Mouse (Mus musculus) embryo, embryonic 11.5 days (tissue): ENCODE results near the gene Hey2.

Source experiments
- DNase-seq: peaks from one replicate; pipeline ENCODE4 v3.0.0-alpha.2; 2012; ENCODE audit warnings: low read depth, low spot score

The Hey2 gene

GRCm38 (mm10) chr10:30791016-30791415 is 51.6 kb downstream of the Hey2 start:
- DNase-seq, result no peak

- no peak for DNase-seq
Measured at GRCm38 (mm10) chr10:30789521-30789920, 53.1 kb downstream of the Hey2 start.

- DNase-seq, result no peak
Measured at GRCm38 (mm10) chr10:30788340-30788721, 54.3 kb downstream of the Hey2 start.

- DNase-seq, result no peak
Measured at GRCm38 (mm10) chr10:30787684-30788339, 54.8 kb downstream of the Hey2 start.

GRCm38 (mm10) chr10:30786103-30786754 is 56.4 kb downstream of the Hey2 start:
- no peak for DNase-seq
